Mouse (Mus musculus) spleen, embryonic (tissue): ENCODE data around the gene Scn3b.

ENCODE experiments used
- CTCF ChIA-PET: fragments of 350-600 bp; sonication (Branson Sonifier 250); formaldehyde crosslinking; loops from one replicate; lab custom pipeline; 2022; lab: Charles Lee

Gene Scn3b

DNA sequence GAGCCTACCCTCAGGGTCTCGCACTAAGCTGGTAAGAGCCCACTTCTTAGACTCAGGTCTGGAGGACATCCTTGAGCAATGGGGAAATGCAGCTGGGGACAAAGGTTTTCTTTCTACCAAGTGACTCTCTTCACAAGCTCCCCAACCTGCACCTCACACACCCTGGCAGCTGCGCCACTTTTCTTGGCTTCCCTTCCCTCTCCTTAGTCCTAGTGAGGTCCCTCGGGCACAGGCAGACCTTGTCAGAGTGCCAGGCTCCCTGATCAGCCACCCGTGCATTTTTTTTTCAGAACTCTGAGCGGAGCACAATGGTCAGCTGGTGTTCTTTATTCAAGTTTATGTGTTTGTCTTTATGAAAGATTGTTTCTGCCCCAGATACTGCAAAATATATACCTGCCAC lies 67.7 kb downstream of the Scn3b start:
- CTCF ChIA-PET, result interaction anchor here (0.6 kb wide), 1 partner anchor 88 kb away, joined by 3 read pairs; no protein-coding TSS in a partner anchor

DNA sequence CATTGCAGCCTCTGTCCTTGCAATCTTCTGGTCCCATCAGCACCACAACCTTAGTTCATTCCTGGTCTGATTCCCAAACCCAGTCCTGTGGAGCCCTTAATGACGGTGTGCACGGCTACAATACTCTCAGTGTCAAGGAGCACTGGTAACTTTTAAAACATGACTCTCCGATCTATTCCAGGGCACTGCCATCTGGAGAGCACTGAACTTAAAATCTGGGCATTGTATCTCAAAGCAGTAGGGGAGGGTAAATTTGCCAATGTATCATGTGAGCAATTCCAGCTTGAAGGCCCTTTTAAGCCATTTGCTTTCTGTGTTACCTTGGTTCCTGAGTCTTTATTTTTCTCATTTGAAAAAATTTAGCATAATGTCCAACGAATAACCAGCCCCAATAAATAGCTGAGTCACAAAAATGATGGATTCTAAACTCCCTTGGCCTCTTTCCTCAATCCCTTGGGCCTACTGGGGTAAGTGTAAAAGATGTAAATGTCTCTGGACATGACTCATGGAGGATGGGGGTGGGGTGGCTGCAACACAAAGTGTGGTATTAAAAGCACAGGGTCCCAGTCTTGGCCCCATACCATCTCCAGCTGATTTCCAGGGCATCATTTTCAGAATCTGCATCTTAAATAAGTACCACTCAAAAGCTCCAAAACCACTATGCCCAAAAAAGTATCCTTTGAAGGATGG lies 68.3 kb downstream of the Scn3b start:
- CTCF ChIA-PET, result interaction anchor here (0.6 kb wide), 1 partner anchor 88 kb away, joined by 3 read pairs; no protein-coding TSS in a partner anchor

DNA sequence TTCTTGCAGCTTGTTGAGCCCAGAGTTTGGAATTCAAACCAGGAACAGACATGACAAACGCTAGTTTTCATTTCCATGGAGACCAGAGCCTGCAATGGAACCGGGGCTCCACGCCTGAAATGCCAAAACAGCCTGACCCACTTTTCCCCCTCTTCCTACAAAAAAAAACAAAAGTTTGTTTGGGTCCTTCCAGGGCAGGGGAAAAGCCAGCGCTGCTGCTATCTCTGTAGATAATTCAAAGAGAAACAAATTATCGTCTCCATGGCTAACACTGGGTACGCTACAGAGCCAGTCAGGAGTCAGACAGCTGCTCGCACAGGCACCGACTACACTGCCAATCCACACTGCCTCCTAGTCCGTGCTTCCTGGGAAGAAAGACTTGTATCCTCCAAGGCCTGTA lies 70.6 kb downstream of the Scn3b start:
- CTCF ChIA-PET, result no interaction called here
